Mouse (Mus musculus): Measurements from ENCODE around the gene D17Wsu92e. TPM values are rescaled to one million over a fixed set of nuclear protein-coding genes. Genes with fewer than 3 reads are reported as not detected.

Gene D17Wsu92e
- polyA plus RNA-seq, 1 experiment from 2014 or later, result 27.4 TPM

- Histone ChIP-seq H3K27me3 (replicated peaks; ENCODE audit: control insufficient read depth, insufficient read depth, low read length) (no peaks in the 10 kb centered on the region), H3K4me2 (replicated peaks; ENCODE audit: low read depth) (no peak overlapping the region), H3K36me3 (ENCODE audit: control insufficient read depth, insufficient read depth) (peaks cover 25% of the 10 kb centered on the region), H3K9me3 (ENCODE audit: control insufficient read depth) (no peaks in the 10 kb centered on the region), H3K27ac (ENCODE audit: low read depth, low read length) (no peak overlapping the region), H3K4me1 (replicated peaks; ENCODE audit: control insufficient read depth, insufficient read depth, low read length) (no peaks in the 10 kb centered on the region), H3K9ac (ENCODE audit: low read depth, low read length) (no peak overlapping the region), H3K4me3 (ENCODE audit: low read depth, low read length) (no peak overlapping the region)
- TF ChIP-seq CTCF (IDR thresholded peaks at IDR 0.05; ENCODE audit: low read depth), result peak; percentile 42; the same call in 1 of the 2 replicates
- 69% methylated on average over 4 of the region's 4 CpGs for WGBS
- ATAC-seq, result no peak
Observed at GRCm38 (mm10) chr17:27783567-27783966, 36.9 kb downstream of the D17Wsu92e start.

- Histone ChIP-seq H3K4me1 (replicated peaks; ENCODE audit: control insufficient read depth, insufficient read depth, low read length) (no peaks in the 10 kb centered on the region), H3K9me3 (ENCODE audit: control insufficient read depth) (no peaks in the 10 kb centered on the region), H3K4me2 (replicated peaks; ENCODE audit: low read depth) (no peak overlapping the region), H3K9ac (ENCODE audit: low read depth, low read length) (no peak overlapping the region), H3K27me3 (replicated peaks; ENCODE audit: control insufficient read depth, insufficient read depth, low read length) (no peaks in the 10 kb centered on the region), H3K27ac (ENCODE audit: low read depth, low read length) (no peak overlapping the region), H3K4me3 (ENCODE audit: low read depth, low read length) (no peak overlapping the region), H3K36me3 (ENCODE audit: control insufficient read depth, insufficient read depth) (peaks cover 24% of the 10 kb centered on the region)
- 66% methylated on average over 5 of the region's 5 CpGs for WGBS
- no peak for TF ChIP-seq CTCF (IDR thresholded peaks at IDR 0.05; ENCODE audit: low read depth)
- peak; percentile 59; the same call in 1 of the 2 replicates for ATAC-seq
Observed at GRCm38 (mm10) chr17:27781059-27781687, 39.3 kb downstream of the D17Wsu92e start.

- Histone ChIP-seq H3K4me2 (replicated peaks; ENCODE audit: low read depth) (no peak overlapping the region), H3K27me3 (replicated peaks; ENCODE audit: control insufficient read depth, insufficient read depth, low read length) (no peaks in the 10 kb centered on the region), H3K4me3 (ENCODE audit: low read depth, low read length) (no peak overlapping the region), H3K4me1 (replicated peaks; ENCODE audit: control insufficient read depth, insufficient read depth, low read length) (no peaks in the 10 kb centered on the region), H3K9ac (ENCODE audit: low read depth, low read length) (no peak overlapping the region), H3K9me3 (ENCODE audit: control insufficient read depth) (no peaks in the 10 kb centered on the region), H3K27ac (ENCODE audit: low read depth, low read length) (no peak overlapping the region), H3K36me3 (ENCODE audit: control insufficient read depth, insufficient read depth) (peaks cover 14% of the 10 kb centered on the region; the same call in 1 of the 2 replicates)
- no peak for TF ChIP-seq CTCF (IDR thresholded peaks at IDR 0.05; ENCODE audit: low read depth)
- no peak for ATAC-seq
- WGBS, result 88% methylated on average over 3 of the region's 3 CpGs
Observed at GRCm38 (mm10) chr17:27779755-27780154, 40.7 kb downstream of the D17Wsu92e start.

GRCm38 (mm10) chr17:27778671-27779355 lies 41.6 kb downstream of the D17Wsu92e start:
- 91% methylated on average over 9 of the region's 9 CpGs for WGBS
- Histone ChIP-seq H3K4me1 (replicated peaks; ENCODE audit: control insufficient read depth, insufficient read depth, low read length) (no peaks in the 10 kb centered on the region), H3K27ac (ENCODE audit: low read depth, low read length) (peak overlapping the region; percentile 35; the same call in 1 of the 2 replicates), H3K4me3 (ENCODE audit: low read depth, low read length) (no peak overlapping the region), H3K36me3 (ENCODE audit: control insufficient read depth, insufficient read depth) (peaks cover 17% of the 10 kb centered on the region), H3K4me2 (replicated peaks; ENCODE audit: low read depth) (no peak overlapping the region), H3K9ac (ENCODE audit: low read depth, low read length) (no peak overlapping the region), H3K27me3 (replicated peaks; ENCODE audit: control insufficient read depth, insufficient read depth, low read length) (no peaks in the 10 kb centered on the region), H3K9me3 (ENCODE audit: control insufficient read depth) (no peaks in the 10 kb centered on the region)
- TF ChIP-seq CTCF (IDR thresholded peaks at IDR 0.05; ENCODE audit: low read depth), result no peak
- ATAC-seq, result no peak

GRCm38 (mm10) chr17:27777823-27778222 lies 42.6 kb downstream of the D17Wsu92e start:
- no peaks in the 10 kb centered on the region for H3K9me3 ChIP-seq (ENCODE audit: control insufficient read depth)
- H3K27me3 ChIP-seq (replicated peaks; ENCODE audit: control insufficient read depth, insufficient read depth, low read length), result no peaks in the 10 kb centered on the region
- TF ChIP-seq CTCF (IDR thresholded peaks at IDR 0.05; ENCODE audit: low read depth), result no peak
- H3K4me2 ChIP-seq (replicated peaks; ENCODE audit: low read depth), result no peak overlapping the region
- H3K4me3 ChIP-seq (ENCODE audit: low read depth, low read length), result no peak overlapping the region
- 33% methylated on average over 6 of the region's 6 CpGs for WGBS
- no peaks in the 10 kb centered on the region for H3K4me1 ChIP-seq (replicated peaks; ENCODE audit: control insufficient read depth, insufficient read depth, low read length)
- peaks cover 13% of the 10 kb centered on the region for H3K36me3 ChIP-seq (ENCODE audit: control insufficient read depth, insufficient read depth)
- no peak for ATAC-seq
- H3K27ac ChIP-seq (ENCODE audit: low read depth, low read length), result 0 out of 2 replicates have a peak overlapping the region, but pooled peaks have one; percentile 35
- H3K9ac ChIP-seq (ENCODE audit: low read depth, low read length), result no peak overlapping the region

- Histone ChIP-seq H3K27ac (ENCODE audit: low read depth, low read length) (no peak overlapping the region), H3K4me3 (ENCODE audit: low read depth, low read length) (no peak overlapping the region), H3K4me1 (replicated peaks; ENCODE audit: control insufficient read depth, insufficient read depth, low read length) (no peaks in the 10 kb centered on the region), H3K27me3 (replicated peaks; ENCODE audit: control insufficient read depth, insufficient read depth, low read length) (no peaks in the 10 kb centered on the region), H3K4me2 (replicated peaks; ENCODE audit: low read depth) (no peak overlapping the region), H3K9ac (ENCODE audit: low read depth, low read length) (no peak overlapping the region), H3K9me3 (ENCODE audit: control insufficient read depth) (no peaks in the 10 kb centered on the region), H3K36me3 (ENCODE audit: control insufficient read depth, insufficient read depth) (peaks cover 19% of the 10 kb centered on the region; the same call in 1 of the 2 replicates)
- ATAC-seq, result no peak
- 93% methylated on average over 3 of the region's 3 CpGs for WGBS
- TF ChIP-seq CTCF (IDR thresholded peaks at IDR 0.05; ENCODE audit: low read depth), result no peak
Observed at GRCm38 (mm10) chr17:27774198-27774597, 46.2 kb downstream of the D17Wsu92e start.
